Mouse (Mus musculus) liver, embryonic 14.5 days (tissue): ENCODE measurements around the gene 1700012B07Rik. TPM values are rescaled to one million over a fixed set of nuclear protein-coding genes. Genes with fewer than 3 reads are reported as not detected.

ENCODE experiments used
- ATAC-seq: fragments of 200-750 bp; cut with Nextera tagmentation; 2 replicates; pipeline ENCODE4 v1.8.0; 2017; ENCODE audit warnings: moderate number of reproducible peaks, mild to moderate bottlenecking, moderate library complexity; ENCODE audit not compliant: insufficient read depth
- DNase-seq, 3 experiments: peaks; one replicate each; pipeline ENCODE4 v3.0.0-alpha.2; 2012 to 2013; ENCODE audit warnings: low read depth in 3 of 3, low spot score in 3 of 3
- H3K27ac ChIP-seq: fragments of 300-500 bp; sonication (generic); 2 replicates; pipeline ENCODE4 v1.5.1; 2014; ENCODE audit warnings: moderate library complexity, mild to moderate bottlenecking, control low read depth, inconsistent platforms
- H3K27me3 ChIP-seq: fragments of 300-500 bp; sonication (generic); 2 replicates; pipeline ENCODE4 v1.6.1; 2014; ENCODE audit warnings: mild to moderate bottlenecking, low read length, moderate library complexity; ENCODE audit not compliant: control insufficient read depth, insufficient read depth
- H3K36me3 ChIP-seq: fragments of 300-500 bp; sonication (generic); replicated peaks from 2 replicates; pipeline ENCODE4 v1.6.1; 2014; ENCODE audit warnings: low read depth; ENCODE audit not compliant: control insufficient read depth, insufficient read depth
- H3K4me1 ChIP-seq, 2 experiments: fragments of 200-500 bp in 1 of 2; fragments of 300-500 bp in 1 of 2; sonication (generic) in 1 of 2; replicated peaks; 2 replicates each; pipeline ENCODE4 v1.6.1; 2012 to 2014; ENCODE audit warnings: antibody characterized with exemption in 1 of 2, inconsistent platforms in 1 of 2, low read length in 1 of 2; ENCODE audit not compliant: control insufficient read depth in 2 of 2, insufficient read depth in 2 of 2
- H3K4me2 ChIP-seq: fragments of 300-500 bp; sonication (generic); 2 replicates; pipeline ENCODE4 v1.6.1; 2014; ENCODE audit warnings: low read depth, mild to moderate bottlenecking, control low read depth, moderate library complexity
- H3K4me3 ChIP-seq, 2 experiments: fragments of 200-500 bp in 1 of 2; fragments of 300-500 bp in 1 of 2; sonication (generic) in 1 of 2; 2 replicates each; pipeline ENCODE4 v1.5.1; 2012 to 2014; ENCODE audit warnings: low read depth in 2 of 2, low read length in 2 of 2, mild to moderate bottlenecking in 2 of 2, control low read depth in 1 of 2, inconsistent platforms in 1 of 2, moderate library complexity in 1 of 2; ENCODE audit not compliant: insufficient read depth in 1 of 2
- H3K9ac ChIP-seq: fragments of 300-500 bp; sonication (generic); replicated peaks from 2 replicates; pipeline ENCODE4 v1.6.1; 2014; ENCODE audit warnings: mild to moderate bottlenecking, control low read depth, moderate library complexity
- H3K9me3 ChIP-seq: fragments of 300-500 bp; sonication (generic); 2 replicates; pipeline ENCODE4 v1.6.1; 2016; ENCODE audit warnings: low read length, mixed read lengths; ENCODE audit not compliant: control insufficient read depth
- CTCF ChIP-seq: IDR thresholded peaks from 2 replicates; pipeline ENCODE4 v1.5.1; 2016; ENCODE audit warnings: antibody characterized with exemption, low read depth, control low read depth
- EP300 ChIP-seq: IDR thresholded peaks from 2 replicates; pipeline ENCODE4 v1.6.1; 2016; ENCODE audit warnings: antibody characterized with exemption, low read depth
- WGBS: fragments of 180-500 bp; shearing (Covaris S2); extraction: QIAGEN DNeasy Blood & Tissue Kit; methylation state at CpG from one replicate; pipeline ENCODE4 v1.1.7; 2014; ENCODE audit not compliant: insufficient replicate concordance; 5-methylcytosine and 5-hydroxymethylcytosine counted together
- polyA plus RNA-seq, 2 experiments: library from polyadenylated mRNA; depleted of rRNA in 1 of 2; stranded (reverse) in 1 of 2; unstranded in 1 of 2; fragments of >200 nt; fragmentation: Nextera tagmentation in 1 of 2; extraction: Ambion mirVana in 1 of 2; gene quantifications; 2 replicates each; pipeline versions ENCODE4 v1.2.1 to v1.2.3; 2012 to 2014

Gene 1700012B07Rik
- polyA plus RNA-seq, 2 experiments = 0.04 TPM; not detected in 1

DNA sequence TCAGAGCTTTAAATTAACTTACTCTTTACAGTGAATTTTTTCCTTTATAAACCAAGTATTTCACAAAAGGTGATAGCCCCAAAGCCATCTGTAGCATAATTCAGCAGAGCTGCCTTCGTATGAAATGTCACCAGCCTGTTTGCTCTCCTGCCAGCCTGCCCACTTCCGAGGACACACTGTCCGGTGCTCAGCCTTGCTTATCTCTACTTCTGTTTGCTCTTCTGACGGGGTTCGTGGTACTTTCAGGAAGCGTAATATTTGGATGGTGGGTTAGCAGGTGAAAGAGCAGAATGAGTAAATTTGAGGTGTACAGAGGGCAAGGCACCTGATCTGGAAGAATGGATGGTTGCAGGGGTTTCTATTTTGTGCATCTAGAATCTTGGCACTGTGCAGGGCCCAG is 5.6 kb downstream of the 1700012B07Rik start:
- ATAC-seq (no peak), DNase-seq (peak; percentile 6 to 22 (median 22))
- no peak overlapping the region for H3K9ac ChIP-seq
- H3K4me2 ChIP-seq = no peak overlapping the region
- H3K9me3 ChIP-seq = no peaks in the 10 kb centered on the region
- 21% methylated on average over 6 of the region's 6 CpGs for whole genome bisulfite sequencing
- no peak overlapping the region for H3K27ac ChIP-seq
- no peaks in the 10 kb centered on the region for H3K27me3 ChIP-seq
- 0 out of 4 replicates have a peak, but pooled peaks cover 0 to 2% of the 10 kb centered on the region in 2 experiments for H3K4me1 ChIP-seq
- H3K4me3 ChIP-seq = no peak overlapping the region
- no peaks in the 10 kb centered on the region for H3K36me3 ChIP-seq
- TF ChIP-seq CTCF = no peak
- TF ChIP-seq EP300 = no peak

DNA sequence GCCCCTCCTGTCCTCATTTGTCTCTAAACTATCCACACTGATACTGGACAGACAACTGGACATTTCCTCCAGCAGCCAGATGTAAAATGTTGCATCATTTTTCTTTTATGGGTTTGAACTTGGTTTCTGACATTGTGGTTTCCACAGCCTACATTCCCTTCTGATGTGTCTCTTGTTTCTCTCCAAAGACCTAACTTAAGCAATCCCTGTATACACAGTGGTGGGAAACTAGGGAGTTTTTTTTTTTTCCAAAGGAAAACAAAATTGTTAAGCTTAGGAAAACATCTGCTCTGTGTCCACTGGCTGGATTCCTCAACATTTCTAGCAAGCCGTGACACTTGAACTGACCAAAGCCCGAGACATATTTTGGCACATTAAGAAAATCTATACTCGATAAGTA is 10.4 kb downstream of the 1700012B07Rik start:
- Histone ChIP-seq H3K9ac (no peak overlapping the region), H3K4me2 (no peak overlapping the region), H3K27me3 (no peaks in the 10 kb centered on the region), H3K27ac (no peak overlapping the region), H3K4me3 (no peak overlapping the region), H3K36me3 (no peaks in the 10 kb centered on the region), H3K4me1 (0 out of 4 replicates have a peak, but pooled peaks cover 0 to 2% of the 10 kb centered on the region in 2 experiments), H3K9me3 (no peaks in the 10 kb centered on the region)
- ATAC-seq (no peak), DNase-seq (no peak)
- no peak for TF ChIP-seq EP300
- WGBS = 48% methylated on average over 3 of the region's 3 CpGs

DNA sequence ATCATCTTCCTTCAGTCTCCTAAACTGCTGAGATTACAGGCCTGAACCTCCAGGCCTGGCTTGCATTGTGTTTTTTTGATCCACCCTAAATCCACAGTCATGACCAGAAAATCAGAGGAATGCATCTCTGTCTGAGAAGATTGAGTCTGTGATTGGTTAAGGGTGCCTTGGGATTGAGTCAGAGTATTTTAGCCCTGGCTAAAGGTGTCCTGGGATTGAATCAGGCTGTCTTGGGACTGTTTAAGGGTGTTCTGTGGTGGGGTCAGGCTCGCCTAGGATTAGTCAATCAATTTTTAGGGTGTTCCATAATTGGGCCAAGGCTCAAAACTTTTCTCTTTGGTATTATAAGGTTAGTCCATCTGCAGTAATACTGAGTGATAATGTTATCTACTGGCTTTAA is 10.9 kb downstream of the 1700012B07Rik start:
- H3K4me1 ChIP-seq = 0 out of 4 replicates have a peak, but pooled peaks cover 0 to 2% of the 10 kb centered on the region in 2 experiments
- H3K4me3 ChIP-seq = no peak overlapping the region
- no peaks in the 10 kb centered on the region for H3K9me3 ChIP-seq
- 29% methylated on average over 1 of the region's 1 CpGs for WGBS
- H3K4me2 ChIP-seq = no peak overlapping the region
- no peaks in the 10 kb centered on the region for H3K27me3 ChIP-seq
- DNase-seq = no peak
- TF ChIP-seq CTCF = no peak
- TF ChIP-seq EP300 = no peak
- no peak overlapping the region for H3K9ac ChIP-seq
- H3K27ac ChIP-seq = no peak overlapping the region
- H3K36me3 ChIP-seq = no peaks in the 10 kb centered on the region
- ATAC-seq = no peak

DNA sequence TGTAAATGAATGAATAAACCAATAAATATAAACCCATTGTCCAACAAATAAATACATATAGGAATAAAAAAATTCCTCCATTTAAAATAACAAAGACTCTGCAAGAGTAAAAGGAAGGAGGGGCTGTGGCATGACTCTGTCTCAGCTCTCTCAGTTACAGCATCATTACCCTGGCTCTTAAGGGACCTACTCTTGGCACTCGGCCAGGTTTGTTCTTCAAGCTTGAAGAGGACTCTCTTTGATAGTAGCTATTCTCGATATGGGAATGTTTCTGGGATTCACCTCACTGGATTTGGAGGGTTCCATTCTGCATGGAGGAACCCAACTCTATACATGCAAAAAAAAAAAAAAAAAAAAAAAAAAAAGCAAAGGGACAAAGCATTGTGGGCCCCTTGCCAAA is 16.1 kb downstream of the 1700012B07Rik start:
- no peak overlapping the region for H3K27ac ChIP-seq
- 60% methylated on average over 2 of the region's 2 CpGs for WGBS
- no peak for TF ChIP-seq CTCF
- TF ChIP-seq EP300 = no peak
- no peaks in the 10 kb centered on the region for H3K27me3 ChIP-seq
- no peak overlapping the region for H3K4me2 ChIP-seq
- no peaks in the 10 kb centered on the region for H3K9me3 ChIP-seq
- no peak for DNase-seq
- no peaks in the 10 kb centered on the region for H3K4me1 ChIP-seq
- no peak for ATAC-seq
- H3K4me3 ChIP-seq = no peak overlapping the region
- no peak overlapping the region for H3K9ac ChIP-seq
- H3K36me3 ChIP-seq = no peaks in the 10 kb centered on the region

DNA sequence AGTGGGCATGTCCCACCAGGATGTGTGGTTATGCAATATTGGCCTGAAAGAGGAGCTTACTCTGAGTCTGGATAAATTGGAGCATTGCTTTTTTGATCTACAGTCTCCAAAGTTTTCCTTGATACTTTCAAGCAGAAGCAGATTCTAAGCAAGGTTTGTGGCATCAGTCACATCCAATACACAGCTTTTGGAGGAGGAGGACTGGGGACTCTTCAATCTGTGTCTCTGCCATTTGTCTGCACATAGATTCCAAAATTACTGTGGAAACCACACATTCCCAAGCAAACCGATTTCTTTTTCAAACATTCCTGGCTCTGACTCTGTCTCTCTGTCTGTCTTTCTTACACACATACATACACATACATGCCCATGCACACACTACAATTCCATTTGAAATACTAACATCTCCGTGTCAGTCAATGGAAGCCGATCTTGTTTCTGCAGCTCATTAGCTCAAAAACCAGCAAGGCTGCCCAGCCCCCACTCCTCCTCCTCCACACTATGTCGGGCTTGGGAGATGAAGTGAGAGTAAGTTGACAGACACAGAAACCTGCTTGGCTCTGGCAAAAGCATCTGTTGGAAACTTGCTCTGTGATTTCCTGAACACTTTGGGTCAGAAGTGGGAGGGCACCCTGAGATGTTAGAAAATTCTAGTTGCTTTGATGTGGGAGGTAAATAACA is 18.5 kb downstream of the 1700012B07Rik start:
- H3K27me3 ChIP-seq = no peaks in the 10 kb centered on the region
- TF ChIP-seq EP300 (no peak), CTCF (no peak)
- no peak overlapping the region for H3K9ac ChIP-seq
- H3K4me3 ChIP-seq = no peak overlapping the region
- WGBS = 48% methylated on average over 4 of the region's 4 CpGs
- no peak overlapping the region for H3K27ac ChIP-seq
- no peaks in the 10 kb centered on the region for H3K36me3 ChIP-seq
- ATAC-seq = no peak
- no peaks in the 10 kb centered on the region for H3K4me1 ChIP-seq
- no peak overlapping the region for H3K4me2 ChIP-seq
- no peaks in the 10 kb centered on the region for H3K9me3 ChIP-seq
- no peak for DNase-seq
